ENCODE assay signal across 8 mouse cellular contexts in genomic region chr6:90537941-90538340, GRCm38 (mm10). TPM values are rescaled to one million over a fixed set of nuclear protein-coding genes. Genes with fewer than 3 reads are reported as not detected.
DNase-seq lines count a peak whose midpoint lies in the region; ATAC-seq lines count a peak whose summit lies in the region.

No protein-coding gene starts in this region.

- no peak overlapping the region for H3K4me2 ChIP-seq in limb, embryonic 12.5 days
- H3K4me2 ChIP-seq in midbrain, embryonic 15.5 days = no peak overlapping the region

- H3K4me1 ChIP-seq in heart, embryonic 10.5 days = no peaks in the 10 kb centered on the region
- no peaks in the 10 kb centered on the region for H3K4me1 ChIP-seq in limb, embryonic 12.5 days (replicated peaks)
- H3K4me1 ChIP-seq in midbrain, embryonic 15.5 days = peaks cover 4% of the 10 kb centered on the region

- DNase-seq in heart, adult 18-20 months = peak; percentile 78 to 92
- no peak for DNase-seq in heart, embryonic 10.5 days (ENCODE audit: low spot score)
- peak; percentile 93 to 94 for DNase-seq in cerebellum, postnatal 36 days
- DNase-seq in gastrocnemius, postnatal 10 days = peak; percentile 88
- peak; percentile 72 to 93 for DNase-seq in kidney, adult 8-10 months
- peak; percentile 30 to 59 for DNase-seq in spleen, postnatal 14 days (ENCODE audit: low spot score in 2 of 2)

- H3K36me3 ChIP-seq in heart, embryonic 10.5 days = no peaks in the 10 kb centered on the region
- H3K36me3 ChIP-seq in limb, embryonic 12.5 days = no peaks in the 10 kb centered on the region
- H3K36me3 ChIP-seq in midbrain, embryonic 15.5 days (replicated peaks) = no peaks in the 10 kb centered on the region

- 4% methylated on average over 7 of the region's 7 CpGs for WGBS in heart, embryonic 10.5 days
- WGBS in limb, embryonic 12.5 days = 4% methylated on average over 7 of the region's 7 CpGs
- WGBS in midbrain, embryonic 15.5 days = 8% methylated on average over 7 of the region's 7 CpGs

- H3K27me3 ChIP-seq in heart, embryonic 10.5 days (ENCODE audit: insufficient read depth, poor library complexity, severe bottlenecking) = peaks cover 45% of the 10 kb centered on the region
- peaks cover 7% of the 10 kb centered on the region; the same call in 1 of the 2 replicates for H3K27me3 ChIP-seq in limb, embryonic 12.5 days
- H3K27me3 ChIP-seq in midbrain, embryonic 15.5 days (replicated peaks) = no peaks in the 10 kb centered on the region

- ATAC-seq in limb, embryonic 12.5 days (ENCODE audit: insufficient number of reproducible peaks, insufficient read depth, low FRiP score, low TSS enrichment, low read depth) = peak; percentile 55; the same call in 1 of the 2 replicates
- peak; percentile 74 for ATAC-seq in midbrain, embryonic 15.5 days (replicated peaks)

- no peaks in the 10 kb centered on the region for H3K9me3 ChIP-seq in heart, embryonic 10.5 days
- H3K9me3 ChIP-seq in limb, embryonic 12.5 days = no peaks in the 10 kb centered on the region
- H3K9me3 ChIP-seq in midbrain, embryonic 15.5 days = no peaks in the 10 kb centered on the region

- H3K9ac ChIP-seq in limb, embryonic 12.5 days (replicated peaks) = no peak overlapping the region
- H3K9ac ChIP-seq in midbrain, embryonic 15.5 days = no peak overlapping the region

- H3K4me3 ChIP-seq in heart, embryonic 10.5 days = no peak overlapping the region
- no peak overlapping the region for H3K4me3 ChIP-seq in limb, embryonic 12.5 days (replicated peaks)
- no peak overlapping the region for H3K4me3 ChIP-seq in midbrain, embryonic 15.5 days

- H3K27ac ChIP-seq in heart, embryonic 10.5 days = no peak overlapping the region
- no peak overlapping the region for H3K27ac ChIP-seq in limb, embryonic 12.5 days
- no peak overlapping the region for H3K27ac ChIP-seq in midbrain, embryonic 15.5 days

RNA-seq across cellular contexts. Expression of gene Aldh1l1, which starts 51.7 kb away (rescaled TPM):
- total RNA-seq in heart, adult 18-20 months (2021) = 1 to 10 TPM; 1.7 to 4.9 TPM
- polyA plus RNA-seq in heart, embryonic 10.5 days (2016; fragmentation: Nextera tagmentation; extraction: Ambion mirVana) = 0.93 and 1.3 TPM in 2 replicates
- 1 to 10 TPM; 3.3 to 3.7 TPM for total RNA-seq in gastrocnemius, postnatal 10 days (2021)
- 1.6 TPM in 2 replicates for polyA plus RNA-seq in limb, embryonic 12.5 days (2016; fragmentation: Nextera tagmentation; extraction: Ambion mirVana)
- 49.9 and 58.7 TPM in 2 replicates for polyA plus RNA-seq in midbrain, embryonic 15.5 days (2015; fragmentation: Nextera tagmentation; extraction: Ambion mirVana)

Comparison
In these comparisons a context has a peak if more than half of its experiments do, and no peak if none do; other contexts are left out.
1. RNA of gene Aldh1l1, which starts 51.7 kb away (polyA plus RNA-seq): 49.9 to 58.7 TPM in midbrain, embryonic 15.5 days; 1.6 TPM in limb, embryonic 12.5 days and 0.93 to 1.3 TPM in heart, embryonic 10.5 days; every median in the first group is over 10 times any median in the second.